In the genomic region with DNA sequence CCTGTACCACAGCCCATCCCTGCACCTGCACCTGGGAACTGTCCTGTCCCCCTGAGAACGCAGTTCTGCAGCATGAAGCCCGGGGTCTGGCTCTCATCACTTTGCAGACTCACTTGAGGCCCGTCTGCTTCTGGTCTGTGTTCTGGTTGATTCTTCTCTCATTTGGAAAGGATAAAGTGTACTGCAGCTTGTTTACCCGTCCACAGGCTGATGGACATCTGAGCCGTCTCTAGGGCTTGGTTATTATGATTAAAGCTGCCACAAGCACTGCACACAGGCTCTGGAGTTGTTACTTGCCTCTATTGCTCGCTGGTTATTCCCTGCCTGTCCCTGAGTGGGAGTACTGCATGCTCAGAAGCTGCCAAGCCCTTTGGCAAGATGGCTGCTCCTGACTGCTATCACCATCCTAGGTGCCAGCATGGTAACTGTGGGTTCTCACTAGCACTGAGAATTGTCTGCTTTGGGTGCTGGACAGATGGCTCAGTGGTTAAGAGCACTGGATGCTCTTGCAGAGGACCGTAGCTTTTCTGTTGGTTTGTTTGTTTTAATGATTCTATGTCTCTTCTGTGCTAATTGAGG, we compare ENCODE assay signal across 27 mouse cellular contexts. TPM values are rescaled to one million over a fixed set of nuclear protein-coding genes. Genes with fewer than 3 reads are reported as not detected.
DNase-seq lines count a peak whose midpoint lies in the region; ATAC-seq lines count a peak whose summit lies in the region.
"Had no signal": no experiment of that assay in that cellular context is flagged by ENCODE, and none has a peak within 500 bp of the region (broad histone marks: within the 10 kb centered on the region; RNA-seq: fewer than 3 reads in every experiment).

No protein-coding gene starts in this region.

- H3K4me2 ChIP-seq in hindbrain, embryonic 16.5 days (ENCODE audit: low read length) = no peak overlapping the region
- H3K4me2 ChIP-seq: embryonic facial prominence, embryonic 12.5 days; hindbrain, embryonic 13.5 days; liver, embryonic 13.5 days; midbrain, embryonic 11.5 days; stomach, embryonic 15.5 days had no signal

- no peaks in the 10 kb centered on the region for H3K36me3 ChIP-seq in hindbrain, embryonic 16.5 days (ENCODE audit: control insufficient read depth, insufficient read depth, low read length)
- H3K36me3 ChIP-seq: embryonic facial prominence, embryonic 12.5 days; heart, embryonic 10.5 days; hindbrain, embryonic 13.5 days; liver, embryonic 13.5 days; stomach, embryonic 15.5 days had no signal

- no peaks in the 10 kb centered on the region for H3K9me3 ChIP-seq in hindbrain, embryonic 16.5 days (ENCODE audit: control insufficient read depth, low read length)
- H3K9me3 ChIP-seq: embryonic facial prominence, embryonic 12.5 days; heart, embryonic 10.5 days; hindbrain, embryonic 13.5 days; liver, embryonic 13.5 days; stomach, embryonic 15.5 days had no signal

- H3K9ac ChIP-seq in hindbrain, embryonic 16.5 days (ENCODE audit: low read depth, low read length) = no peak overlapping the region
- H3K9ac ChIP-seq: embryonic facial prominence, embryonic 12.5 days; hindbrain, embryonic 13.5 days; liver, embryonic 13.5 days; stomach, embryonic 15.5 days had no signal

- H3K27me3 ChIP-seq in hindbrain, embryonic 16.5 days (replicated peaks; ENCODE audit: control insufficient read depth, insufficient read depth, low read length) = no peaks in the 10 kb centered on the region
- H3K27me3 ChIP-seq: embryonic facial prominence, embryonic 12.5 days; hindbrain, embryonic 13.5 days; liver, embryonic 13.5 days; stomach, embryonic 15.5 days had no signal

- no peak overlapping the region for H3K27ac ChIP-seq in hindbrain, embryonic 16.5 days (ENCODE audit: low read depth, low read length)
- H3K27ac ChIP-seq: embryonic facial prominence, embryonic 12.5 days; heart, embryonic 10.5 days; hindbrain, embryonic 13.5 days; left cerebral cortex, adult 2 months; liver, embryonic 13.5 days; stomach, embryonic 15.5 days had no signal

- H3K4me3 ChIP-seq in hindbrain, embryonic 16.5 days (ENCODE audit: low read length) = no peak overlapping the region
- H3K4me3 ChIP-seq: embryonic facial prominence, embryonic 12.5 days; heart, embryonic 10.5 days; hindbrain, embryonic 13.5 days; left cerebral cortex, adult 2 months; liver, embryonic 13.5 days; stomach, embryonic 15.5 days had no signal

- ATAC-seq in hindbrain, embryonic 16.5 days = no peak
- ATAC-seq: CD4-positive, CD25-positive, alpha-beta regulatory T cell, adult 4 months; forebrain, embryonic 14.5 days; inflammation-experienced regulatory T-cells, adult 6 months had no signal

- 68% methylated on average over 7 of the region's 7 CpGs for WGBS in hindbrain, embryonic 16.5 days

- no peaks in the 10 kb centered on the region for H3K4me1 ChIP-seq in hindbrain, embryonic 16.5 days (ENCODE audit: control insufficient read depth, insufficient read depth, low read depth, low read length)
- H3K4me1 ChIP-seq: heart, embryonic 10.5 days; hindbrain, embryonic 13.5 days; stomach, embryonic 15.5 days had no signal

- DNase-seq in gastrocnemius, adult 18-20 months (ENCODE audit: low spot score) = peak; percentile 26
- DNase-seq in gastrocnemius, adult 8-10 months (ENCODE audit: low spot score in 2 of 2) = no peak
- DNase-seq in layer of hippocampus, adult 8-10 months (ENCODE audit: low spot score in 2 of 2) = peak; percentile 19 to 24
- DNase-seq in layer of hippocampus, postnatal 25 days (ENCODE audit: extremely low spot score in 1 of 2, low spot score in 1 of 2) = no peak
- DNase-seq in layer of hippocampus, postnatal 14 days (ENCODE audit: low spot score in 2 of 2) = peak; percentile 26 to 77
- DNase-seq in adipocyte (ENCODE audit: low spot score) = no peak
- DNase-seq: cerebellum, adult 8-10 months; gastrocnemius, postnatal 10 days; heart, postnatal 10 days; kidney, postnatal 25 days; liver, embryonic 13.5 days; lung, adult 2 months; lung, postnatal 14 days; right cerebral cortex, postnatal 4 days; thymus, adult 2 months had no signal

RNA-seq across cellular contexts. Expression of a gene that starts 59.6 kb away (rescaled TPM):
- total RNA-seq in gastrocnemius, adult 18-20 months (2021) = under 1 TPM; 0.50 to 0.57 TPM
- total RNA-seq in gastrocnemius, adult 8-10 months (2022) = under 1 TPM; 0.20 to 0.48 (median 0.34) TPM
- 1 to 10 TPM in 1 of 4 experiments, under 1 TPM in 3; 0.61 to 1.2 (median 0.83) TPM for total RNA-seq in layer of hippocampus, adult 8-10 months (2022)
- total RNA-seq in layer of hippocampus, postnatal 25 days (2021) = 1 to 10 TPM in 1 of 2 experiments, under 1 TPM in 1; 0.89 to 1.3 TPM
- 1 to 10 TPM; 1.0 to 1.6 TPM for total RNA-seq in layer of hippocampus, postnatal 14 days (2021)
- 1.3 and 2.2 TPM in 2 replicates for polyA plus RNA-seq in hindbrain, embryonic 16.5 days (2015; fragmentation: Nextera tagmentation; extraction: Ambion mirVana)
- total RNA-seq: granulocyte monocyte progenitor cell, adult 5-6 weeks; megakaryocyte progenitor cell, adult 5-6 weeks had no signal
- polyA plus RNA-seq: CD4-positive, CD25-positive, alpha-beta regulatory T cell, adult 4 months had no signal

Comparison
In these comparisons a context has a peak if more than half of its experiments do, and no peak if none do; other contexts are left out.
1. DNase-seq: peak in gastrocnemius, adult 18-20 months (single experiment), layer of hippocampus, adult 8-10 months (2 of 2) and layer of hippocampus, postnatal 14 days (2 of 2); none in gastrocnemius, adult 8-10 months (0 of 2), layer of hippocampus, postnatal 25 days (0 of 2) and adipocyte (single experiment).